Mouse (Mus musculus) megakaryocyte, adult 5-6 weeks (primary cell): ENCODE results near the gene Zfp821. TPM values are rescaled to one million over a fixed set of nuclear protein-coding genes. Genes with fewer than 3 reads are reported as not detected.

ENCODE experiments used
- ATAC-seq: 2 replicates; pipeline ENCODE4 v1.8.0; 2016; ENCODE audit warnings: mild to moderate bottlenecking, inconsistent platforms; ENCODE audit not compliant: poor library complexity, severe bottlenecking
- total RNA-seq, 2 experiments: library from RNA; stranded (forward) in 1 of 2; stranded (reverse) in 1 of 2; fragments of 153-499, 151-499 nt in 1 of 2; fragments of 221-1000, 200-1000 nt in 1 of 2; gene quantifications; 2 replicates each; pipeline versions ENCODE4 v1.2.3 to v1.2.4; 2015 to 2017

Zfp821 gene
- total RNA-seq (2015) (4.7 and 6.0 TPM in 2 replicates), total RNA-seq (2017) (8.4 and 9.3 TPM in 2 replicates)

DNA sequence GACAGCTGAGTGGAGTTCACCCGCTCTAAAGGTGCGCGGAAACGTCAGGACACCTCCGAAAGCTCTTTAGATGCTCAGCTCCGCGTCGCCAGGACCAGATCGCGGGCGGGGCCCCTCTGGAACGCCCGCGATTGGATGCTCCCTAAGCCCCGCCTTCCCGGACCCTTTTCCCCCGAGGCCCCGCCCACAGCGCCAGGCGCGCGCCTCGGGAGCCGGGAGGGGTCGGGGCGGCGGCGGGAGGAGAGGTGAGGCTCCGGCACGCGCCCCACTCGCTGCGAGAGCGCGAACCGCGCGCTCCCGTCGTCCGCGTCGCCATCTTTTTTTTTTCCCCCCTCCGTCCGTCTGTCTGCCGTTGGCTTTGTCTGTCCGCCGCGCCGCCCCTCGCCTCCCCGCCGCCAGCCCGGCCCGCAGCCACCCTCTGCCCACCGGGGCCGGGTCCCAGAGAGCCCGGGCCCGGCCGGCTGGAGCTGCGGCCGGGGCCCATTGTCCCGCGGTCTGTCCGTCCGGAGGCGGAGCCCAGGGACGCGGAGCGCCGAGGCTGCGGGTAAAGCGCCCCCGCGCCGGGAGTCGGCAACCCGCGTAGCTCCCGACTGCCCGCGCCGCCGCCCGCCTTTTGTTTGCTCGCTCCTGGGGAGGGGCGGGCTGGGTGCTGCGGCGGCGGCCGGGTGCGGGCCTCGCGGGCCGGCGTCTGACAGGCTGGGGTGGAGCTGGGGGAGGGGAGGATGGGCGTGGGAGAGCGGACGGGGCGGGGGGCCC is at the start of gene Zfp821:
Zfp821 (plus strand) TSS at position 227 of the 756 bp plus-strand sequence.
- peak; percentile 78 for ATAC-seq

DNA sequence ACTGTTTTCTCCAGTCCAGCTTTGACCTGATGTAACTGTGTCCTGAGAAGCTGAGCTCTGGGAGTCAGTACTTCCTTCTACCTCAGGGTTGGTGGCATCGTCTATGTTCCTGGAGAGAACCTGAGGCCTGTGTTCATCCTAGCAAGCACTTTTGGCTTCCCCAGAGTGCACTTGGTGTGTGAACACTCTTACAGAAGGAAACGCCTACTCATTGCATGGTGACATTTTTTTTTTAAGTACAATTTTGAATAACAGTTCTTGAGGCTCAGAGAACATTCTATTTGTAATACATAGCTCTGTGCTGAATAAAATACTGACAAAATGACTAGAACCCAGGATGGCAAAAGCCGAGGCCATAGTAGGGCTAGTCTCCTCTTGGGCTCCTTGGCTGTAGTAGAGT is 48.5 kb upstream of the Zfp821 start:
- no peak for ATAC-seq

GRCm38 (mm10) chr8:109662328-109662727 is 43.0 kb upstream of the Zfp821 start:
- ATAC-seq: no peak

- no peak for ATAC-seq
Observed at GRCm38 (mm10) chr8:109666616-109667015, 38.7 kb upstream of the Zfp821 start.

GRCm38 (mm10) chr8:109672656-109673055 is 32.7 kb upstream of the Zfp821 start:
- no peak for ATAC-seq

GRCm38 (mm10) chr8:109673596-109673995 is 31.8 kb upstream of the Zfp821 start:
- no peak for ATAC-seq

DNA sequence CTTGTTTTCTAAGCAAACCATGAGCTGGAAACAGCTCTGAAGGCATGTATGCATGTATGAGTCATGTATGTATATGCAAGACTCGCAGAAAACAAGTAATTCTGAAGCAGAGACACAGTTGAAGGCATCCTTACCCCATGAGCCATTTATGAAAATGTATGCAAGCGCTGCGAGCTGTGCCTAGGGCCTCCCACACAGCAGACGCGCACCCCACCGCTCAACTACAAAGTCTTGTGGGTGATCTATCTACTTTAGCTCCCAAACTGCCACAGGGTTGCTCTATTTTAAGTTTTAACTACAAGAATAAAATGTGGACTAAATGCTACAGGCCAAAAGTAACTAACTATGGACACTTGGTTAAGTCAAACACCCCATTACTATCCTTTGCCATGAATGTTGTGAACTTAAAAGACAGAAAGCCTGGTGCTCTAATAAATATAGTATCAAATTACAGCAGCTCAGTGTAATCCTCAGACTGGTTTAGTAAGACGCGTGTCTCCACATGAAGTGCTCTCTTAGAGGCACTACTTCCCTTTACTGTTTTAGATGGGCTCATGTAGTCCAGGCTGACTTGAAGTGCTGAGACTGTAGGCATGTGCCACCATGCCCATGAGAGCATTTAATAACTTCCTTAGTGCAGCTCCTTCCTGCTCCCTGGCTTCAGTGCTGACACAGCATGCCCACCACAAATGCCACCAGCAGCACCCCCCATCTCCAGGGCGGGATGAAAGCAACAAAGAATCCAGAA is 29.3 kb upstream of the Zfp821 start:
- no peak for ATAC-seq

- ATAC-seq: no peak
Observed at GRCm38 (mm10) chr8:109681535-109681934, 23.8 kb upstream of the Zfp821 start.

DNA sequence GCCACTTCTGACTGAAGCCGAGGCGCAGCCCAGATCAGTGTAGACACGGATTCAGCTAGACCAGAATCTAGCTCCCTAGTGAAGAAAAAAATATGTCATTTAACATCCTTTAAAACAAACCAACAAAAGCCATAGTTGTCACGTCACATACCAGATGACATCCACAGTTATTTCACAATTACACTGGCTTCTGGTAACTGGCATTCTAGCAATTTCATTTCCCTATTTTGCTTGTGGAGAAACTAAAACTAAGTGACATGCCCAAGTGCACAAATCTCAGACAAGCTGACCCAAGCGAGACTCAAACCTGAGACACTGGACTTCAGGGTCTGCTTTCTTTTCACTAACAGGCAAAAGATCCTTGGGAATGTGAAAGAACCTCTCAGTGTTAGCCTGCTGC is 23.2 kb upstream of the Zfp821 start:
- peak; percentile 97 for ATAC-seq

- ATAC-seq: peak; percentile 83
Observed at GRCm38 (mm10) chr8:109687248-109687647, 18.1 kb upstream of the Zfp821 start.

DNA sequence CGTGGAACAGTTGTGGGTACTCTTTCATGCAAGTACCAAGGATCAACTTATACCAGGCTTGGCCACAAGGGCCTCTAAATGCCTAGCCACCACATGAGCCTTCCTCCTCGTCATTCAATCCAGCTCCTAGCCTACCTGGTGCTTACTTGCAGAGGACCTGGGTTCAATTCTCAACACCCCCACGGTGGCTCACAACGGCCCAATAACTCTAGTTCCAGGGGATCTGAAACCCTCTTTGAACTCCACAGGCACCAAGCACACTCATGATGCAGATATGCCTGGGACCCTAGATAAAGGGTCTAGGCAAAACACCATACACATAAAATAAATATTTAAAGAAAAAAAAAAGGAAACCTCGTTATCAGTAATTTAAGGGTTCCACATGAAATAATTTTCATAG is 13.6 kb upstream of the Zfp821 start:
- ATAC-seq: peak; percentile 25

DNA sequence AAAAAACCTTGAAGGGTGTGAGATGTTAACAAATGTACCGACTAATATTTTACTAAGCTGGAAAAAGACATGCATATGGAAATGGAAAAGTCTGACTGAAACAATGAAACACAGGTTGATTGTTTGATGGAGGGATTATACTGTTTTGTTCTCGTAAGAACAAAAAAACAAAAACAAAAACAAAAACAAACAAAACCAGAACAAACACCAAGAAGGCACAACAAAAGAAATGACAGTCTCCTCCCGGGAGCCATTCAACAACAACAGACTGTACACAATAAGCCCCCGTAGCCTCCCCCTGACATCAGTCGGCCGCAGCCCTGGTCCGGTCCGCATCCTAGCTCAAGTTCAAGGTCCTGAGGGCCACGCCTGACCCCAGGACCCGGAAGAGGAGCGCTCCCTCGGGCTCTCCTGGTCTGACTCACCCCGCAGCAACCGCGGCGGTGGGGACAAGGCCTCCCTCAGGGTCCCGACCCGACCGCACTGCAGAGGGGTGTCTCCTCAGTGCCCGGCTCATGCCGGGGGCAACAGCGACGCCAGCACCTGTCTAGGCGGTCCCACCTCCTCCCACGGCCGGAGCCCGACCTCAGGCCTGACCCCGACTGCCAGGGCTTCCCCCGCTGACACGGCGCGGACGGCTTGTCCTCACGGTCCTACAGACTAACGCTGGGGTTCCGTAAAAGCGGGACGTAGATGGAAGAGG is 12.8 kb upstream of the Zfp821 start:
- ATAC-seq: peak; percentile 48

DNA sequence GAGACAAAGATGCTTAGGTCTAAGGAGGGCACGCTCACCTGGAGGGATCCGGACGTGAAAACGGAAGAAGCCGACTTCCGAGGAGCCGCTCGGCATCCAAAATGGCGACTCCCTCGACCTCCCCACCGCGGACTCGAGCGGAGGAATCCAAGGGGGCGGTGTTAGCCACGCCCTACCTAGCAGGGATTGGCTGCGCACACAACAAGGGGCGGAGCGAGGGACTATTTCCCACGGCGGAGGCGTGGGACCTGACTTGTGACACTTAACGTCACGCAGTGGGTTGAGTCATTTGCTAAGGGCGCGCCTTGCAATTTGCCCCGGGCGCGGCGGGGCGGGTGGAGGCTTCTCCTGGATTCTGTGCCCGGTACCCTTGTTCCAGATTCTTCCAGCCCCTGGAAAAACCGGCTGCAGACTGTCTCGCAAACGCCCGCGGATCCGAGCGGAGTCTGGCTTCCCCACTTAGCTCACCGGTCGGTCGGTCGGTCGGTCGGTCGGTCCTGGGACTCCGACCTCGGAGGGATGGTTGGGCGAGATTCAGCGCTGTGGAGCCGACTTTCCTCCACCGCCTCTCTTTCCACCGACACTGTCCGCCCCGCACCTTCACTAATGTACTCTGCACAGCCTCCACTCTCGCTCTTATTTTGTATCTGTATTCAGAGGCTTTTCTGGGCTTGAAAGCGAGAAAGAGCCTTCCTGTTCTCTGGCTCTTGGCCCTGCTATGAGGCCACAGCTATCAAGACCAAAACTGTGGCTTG is 12.0 kb upstream of the Zfp821 start, which contains the start of gene Ist1:
Ist1 (minus strand) TSS at position 115 of the 755 bp plus-strand sequence.
- peak; percentile 89 for ATAC-seq

GRCm38 (mm10) chr8:109694154-109694553 is 11.2 kb upstream of the Zfp821 start:
- no peak for ATAC-seq

DNA sequence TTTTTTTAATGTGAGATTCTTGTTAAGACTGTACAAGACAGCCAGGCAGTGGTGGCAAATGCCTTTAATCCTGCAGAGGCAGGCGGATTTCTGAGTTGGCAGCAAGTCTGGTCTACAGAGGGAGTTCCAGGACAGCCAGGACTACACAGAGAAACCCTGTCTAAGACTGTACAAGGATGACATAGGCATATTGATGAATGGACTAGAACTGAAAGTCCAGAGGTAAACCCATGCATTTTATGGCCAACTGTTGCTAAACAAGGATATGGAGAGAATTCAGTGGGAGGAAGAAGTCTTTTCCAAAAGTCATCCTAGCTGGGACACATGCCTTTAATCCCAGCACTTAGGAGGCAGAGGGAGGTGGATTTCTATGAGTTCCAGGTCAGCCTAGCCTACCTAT is 7.6 kb upstream of the Zfp821 start:
- no peak for ATAC-seq

GRCm38 (mm10) chr8:109698477-109698876 is 6.9 kb upstream of the Zfp821 start:
- ATAC-seq: no peak

DNA sequence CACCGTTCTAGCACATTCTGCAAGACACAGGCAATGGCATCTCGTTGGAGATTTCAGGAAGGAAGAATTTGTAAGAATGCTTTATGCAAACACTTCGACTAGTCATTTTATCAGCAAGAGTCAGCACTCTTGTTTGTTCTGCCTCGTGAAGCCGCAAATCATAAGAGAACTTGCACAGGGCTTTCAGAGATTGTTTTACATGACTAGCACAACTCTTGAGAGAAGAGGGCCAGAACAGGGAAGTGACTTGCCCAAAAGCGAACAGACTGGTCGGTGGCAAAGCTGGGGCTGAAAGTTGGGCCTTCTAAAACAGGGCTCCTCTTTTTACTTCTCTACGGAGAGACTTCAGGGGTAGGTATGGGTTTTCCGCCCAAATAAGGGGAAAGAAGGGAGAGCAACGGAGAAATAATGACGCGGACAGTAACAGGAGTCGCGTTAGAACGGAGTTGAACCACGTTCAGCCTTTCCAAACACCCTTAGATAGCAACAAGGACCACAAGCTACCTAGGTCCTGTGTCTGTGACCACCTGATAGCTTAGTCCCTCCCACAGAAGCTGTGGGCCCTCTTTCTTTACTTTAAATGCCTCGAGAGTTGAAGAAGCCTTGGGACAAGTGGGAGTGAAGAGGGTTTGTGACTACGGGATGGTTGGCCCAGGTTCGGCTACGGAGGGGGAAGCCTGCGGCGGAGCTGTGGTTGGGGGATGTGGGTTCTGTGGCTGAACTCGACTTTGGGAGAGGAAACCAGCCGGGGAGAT is 604 bp upstream of the Zfp821 start:
- ATAC-seq: peak; percentile 45

GRCm38 (mm10) chr8:109706076-109706873 is 929 bp downstream of the Zfp821 start:
- ATAC-seq: no peak

DNA sequence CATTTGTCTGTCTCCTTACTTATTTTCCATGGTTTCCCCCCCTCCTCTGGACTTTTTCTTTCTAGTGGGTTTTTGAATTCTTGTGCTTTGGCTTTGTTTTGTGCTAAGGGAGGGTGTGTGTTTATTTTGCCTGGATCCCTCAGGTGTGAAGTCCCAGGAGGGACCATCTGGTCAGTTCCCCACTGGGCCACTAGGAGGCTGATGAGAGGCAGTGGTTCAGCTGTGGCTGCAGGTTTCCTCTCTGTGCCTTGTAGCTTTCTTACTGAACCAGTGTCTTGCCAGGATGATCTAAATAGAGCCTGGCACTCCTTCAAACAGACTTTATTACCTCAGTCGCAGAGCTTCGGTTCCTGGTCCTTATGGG is 1.5 kb downstream of the Zfp821 start:
- peak; percentile 71 for ATAC-seq
